Mouse (Mus musculus) CH12.LX (cell line): ENCODE data around the gene Nepro.

Source experiments
- CHD2 ChIP-seq: IDR thresholded peaks from 2 replicates; pipeline ENCODE4 v1.6.1; 2011; ENCODE audit warnings: low read length, improper control_type of control experiment
- CTCF ChIP-seq, 2 experiments: IDR thresholded peaks in 1 of 2; conservative IDR thresholded peaks in 1 of 2; 2 replicates each; pipeline ENCODE4 v1.5.1; 2011 to 2012; ENCODE audit warnings: low read depth in 2 of 2, low read length in 2 of 2, improper control_type of control experiment in 1 of 2, inconsistent platforms in 1 of 2, mild to moderate bottlenecking in 1 of 2, moderate library complexity in 1 of 2
- HCFC1 ChIP-seq: IDR thresholded peaks from 2 replicates; pipeline ENCODE4 v1.6.1; 2012; ENCODE audit warnings: low read depth, mild to moderate bottlenecking, inconsistent platforms, low read length, improper control_type of control experiment
- MAZ ChIP-seq: IDR thresholded peaks from 2 replicates; pipeline ENCODE4 v1.6.1; 2012; ENCODE audit warnings: low read depth, mild to moderate bottlenecking, inconsistent platforms, low read length, improper control_type of control experiment, moderate library complexity
- MEF2A ChIP-seq: IDR thresholded peaks from 2 replicates; pipeline ENCODE4 v1.6.1; 2014; ENCODE audit warnings: low read depth, mild to moderate bottlenecking, inconsistent platforms, low read length, improper control_type of control experiment, borderline replicate concordance
- POLR2AphosphoS2 ChIP-seq: IDR thresholded peaks from 2 replicates; pipeline ENCODE4 v1.6.1; 2011; ENCODE audit warnings: low read depth, low read length, improper control_type of control experiment
- TBP ChIP-seq: conservative IDR thresholded peaks from 2 replicates; pipeline ENCODE4 v1.6.1; 2011; ENCODE audit warnings: low read depth, low read length, improper control_type of control experiment

GRCm38 (mm10) chr16:44734059-44734458 lies 10.0 kb downstream of the Nepro start:
- no peak for TF ChIP-seq TBP
- TF ChIP-seq CHD2 = no peak
- TF ChIP-seq CTCF (conservative IDR thresholded peaks at IDR 0.05 in 1 of 2, IDR thresholded peaks at IDR 0.05 in 1 of 2; ENCODE audit: low read depth in 2 of 2, low read length in 2 of 2) = no peak
- TF ChIP-seq POLR2AphosphoS2 = no peak
- no peak for TF ChIP-seq MAZ
- no peak for TF ChIP-seq MEF2A
- TF ChIP-seq HCFC1 = no peak
